Mouse (Mus musculus): Measurements from ENCODE around the gene Samd3. TPM values are rescaled to one million over a fixed set of nuclear protein-coding genes. Genes with fewer than 3 reads are reported as not detected.

Gene Samd3
- 1.5 and 1.9 TPM in 2 replicates for polyA plus RNA-seq (2021; fragmentation: Nextera tagmentation)
- long read RNA-seq, experiment 1, partial matches to known transcripts, result 4 of 5 reads
- long read RNA-seq, experiment 1, other reads (novel, unspliced or antisense), result 1 of 5 reads
- long read RNA-seq, experiment 2, partial matches to known transcripts, result 1 of 3 reads
- long read RNA-seq, experiment 2, other reads (novel, unspliced or antisense), result 2 of 3 reads

GRCm38 (mm10) chr10:26229488-26229887 lies at the start of gene Samd3:
TSS of gene Samd3 (plus strand) at chr10:26229707.

Other genes with a start within 250 kb of the Samd3 start
- gene Gm9767, start 151.5 kb upstream of the Samd3 start, polyA plus RNA-seq (2021; fragmentation: Nextera tagmentation), result 0.61 and 0.74 TPM in 2 replicates
- gene Tmem200a, start 150.7 kb upstream of the Samd3 start, polyA plus RNA-seq (2021; fragmentation: Nextera tagmentation), result 7.9 and 8.5 TPM in 2 replicates
- 4.7 and 8.1 TPM in 2 replicates for gene L3mbtl3, start 146.3 kb downstream of the Samd3 start, polyA plus RNA-seq (2021; fragmentation: Nextera tagmentation)

All from left cerebral cortex, adult 6 months (tissue).